Mouse (Mus musculus) ES-E14 (cell line): ENCODE measurements at regions not wholly inside any gene's neighbourhood (a gene's known extent, or its start where the extent isn't known, plus 50 kb on each side); places are given as distances from the start of the nearest gene placed in this dataset.

Source experiments
- DNase-seq: peaks from one replicate; pipeline ENCODE4 v3.0.0-alpha.2; 2013; ENCODE audit warnings: low read depth, low spot score
- H3K27ac ChIP-seq: 2 replicates; pipeline ENCODE4 v1.5.1; 2012; ENCODE audit warnings: low read depth, mild to moderate bottlenecking, low read length, moderate library complexity, mixed read lengths; ENCODE audit not compliant: poor library complexity, insufficient read depth, severe bottlenecking
- H3K36me3 ChIP-seq: 2 replicates; pipeline ENCODE4 v1.6.1; 2012; ENCODE audit warnings: mild to moderate bottlenecking, low read length, moderate library complexity, mixed read lengths; ENCODE audit not compliant: control insufficient read depth, poor library complexity, insufficient read depth, severe bottlenecking
- H3K4me1 ChIP-seq, 2 experiments: fragments of 150-350 bp in 1 of 2; sonication (generic) in 1 of 2; 2 replicates each; pipeline ENCODE4 v1.6.1; 2012; ENCODE audit warnings: low read length in 2 of 2, mild to moderate bottlenecking in 1 of 2, mixed read lengths in 1 of 2; ENCODE audit not compliant: control insufficient read depth in 2 of 2, insufficient read depth in 2 of 2, poor library complexity in 1 of 2
- H3K4me3 ChIP-seq, 2 experiments: fragments of 150-350 bp in 1 of 2; sonication (generic) in 1 of 2; 2 replicates each; pipeline ENCODE4 v1.5.1; 2012; ENCODE audit warnings: low read length in 2 of 2, low read depth in 1 of 2, mild to moderate bottlenecking in 1 of 2, mixed read lengths in 1 of 2; ENCODE audit not compliant: insufficient read depth in 1 of 2, poor library complexity in 1 of 2, severe bottlenecking in 1 of 2
- H3K9ac ChIP-seq: 2 replicates; pipeline ENCODE4 v1.6.1; 2012; ENCODE audit warnings: low read depth, mild to moderate bottlenecking, low read length, mixed read lengths; ENCODE audit not compliant: poor library complexity, insufficient read depth, severe bottlenecking
- H3K9me3 ChIP-seq: fragments of 150-350 bp; sonication (generic); 2 replicates; pipeline ENCODE4 v1.6.1; 2012; ENCODE audit warnings: low read depth, mild to moderate bottlenecking, low read length; ENCODE audit not compliant: control insufficient read depth, insufficient read depth
- CHD2 ChIP-seq: IDR thresholded peaks from 2 replicates; pipeline ENCODE4 v1.6.1; 2014; ENCODE audit warnings: mild to moderate bottlenecking, low read depth, low read length, inconsistent platforms
- HCFC1 ChIP-seq: IDR thresholded peaks from 2 replicates; pipeline ENCODE4 v1.6.1; 2012; ENCODE audit warnings: low read length, inconsistent platforms, borderline replicate concordance; ENCODE audit not compliant: insufficient read depth
- MAFK ChIP-seq: IDR thresholded peaks from 2 replicates; pipeline ENCODE4 v1.6.1; 2014; ENCODE audit warnings: mild to moderate bottlenecking, low read depth, low read length, inconsistent platforms; ENCODE audit not compliant: insufficient read depth
- ZC3H11A ChIP-seq: IDR thresholded peaks from 2 replicates; pipeline ENCODE4 v1.6.1; 2012; ENCODE audit warnings: low read depth, mild to moderate bottlenecking, inconsistent platforms, low read length, borderline replicate concordance
- ZNF384 ChIP-seq: IDR thresholded peaks from 2 replicates; pipeline ENCODE4 v1.6.1; 2012; ENCODE audit warnings: low read depth, low read length, inconsistent platforms
- in situ Hi-C, 2 experiments: fragments of 600-800 bp; cut with MboI; formaldehyde crosslinking; loops; one replicate each; pipeline ENCODE4 v1.15.1; 2025; ENCODE audit warnings: low sequenced_read_pairs in 2 of 2, inconsistent platforms in 1 of 2; ENCODE audit not compliant: unreplicated experiment in 2 of 2

GRCm38 (mm10) chr13:44581947-44582766 is 147.1 kb upstream of the Jarid2 start:
- no peak overlapping the region for H3K4me3 ChIP-seq

GRCm38 (mm10) chr13:44582767-44583085 is 146.5 kb upstream of the Jarid2 start:
- Histone ChIP-seq H3K9ac (no peak overlapping the region), H3K9me3 (no peaks in the 10 kb centered on the region), H3K27ac (no peak overlapping the region), H3K36me3 (no peaks in the 10 kb centered on the region), H3K4me3 (no peak overlapping the region), H3K4me1 (peaks cover 11 to 26% of the 10 kb centered on the region in 2 experiments)
- in situ Hi-C loops, result no loop called here
- DNase-seq, result no peak
- TF ChIP-seq MAFK (no peak), CHD2 (no peak), ZNF384 (no peak), HCFC1 (no peak), ZC3H11A (no peak)

More at GRCm38 (mm10) chr13:44581947-44582766, 147.1 kb upstream of the Jarid2 start:
- no peak for TF ChIP-seq ZC3H11A
- Histone ChIP-seq H3K27ac (no peak overlapping the region), H3K36me3 (no peaks in the 10 kb centered on the region), H3K9ac (no peak overlapping the region), H3K9me3 (no peaks in the 10 kb centered on the region), H3K4me1 (peaks cover 11 to 26% of the 10 kb centered on the region in 2 experiments)
- no peak for DNase-seq
- in situ Hi-C loops, result no loop called here

GRCm38 (mm10) chr13:44583614-44584013 is 145.7 kb upstream of the Jarid2 start:
- Histone ChIP-seq H3K4me1 (peaks cover 11 to 26% of the 10 kb centered on the region in 2 experiments), H3K4me3 (no peak overlapping the region), H3K36me3 (no peaks in the 10 kb centered on the region), H3K9ac (no peak overlapping the region; the same call in 1 of the 2 replicates), H3K27ac (no peak overlapping the region), H3K9me3 (no peaks in the 10 kb centered on the region)
- DNase-seq, result no peak
- TF ChIP-seq ZNF384 (no peak), CHD2 (no peak), ZC3H11A (no peak), MAFK (no peak), HCFC1 (no peak)
- in situ Hi-C loops, result no loop called here

- Histone ChIP-seq H3K4me3 (no peak overlapping the region), H3K4me1 (peaks cover 11 to 26% of the 10 kb centered on the region in 2 experiments), H3K27ac (no peak overlapping the region; the same call in 1 of the 2 replicates), H3K9ac (no peak overlapping the region; the same call in 1 of the 2 replicates), H3K36me3 (no peaks in the 10 kb centered on the region), H3K9me3 (no peaks in the 10 kb centered on the region)
- TF ChIP-seq ZC3H11A (no peak), ZNF384 (no peak), MAFK (no peak), HCFC1 (no peak), CHD2 (no peak)
- in situ Hi-C loops, result no loop called here
- DNase-seq, result no peak
Observed at GRCm38 (mm10) chr13:44584151-44584550, 145.1 kb upstream of the Jarid2 start.

GRCm38 (mm10) chr13:44584551-44584950 is 144.7 kb upstream of the Jarid2 start:
- Histone ChIP-seq H3K9me3 (no peaks in the 10 kb centered on the region), H3K27ac (no peak overlapping the region; the same call in 1 of the 2 replicates), H3K4me3 (no peak overlapping the region), H3K9ac (no peak overlapping the region; the same call in 1 of the 2 replicates), H3K4me1 (peaks cover 11 to 26% of the 10 kb centered on the region in 2 experiments), H3K36me3 (no peaks in the 10 kb centered on the region)
- in situ Hi-C loops, result no loop called here
- TF ChIP-seq ZC3H11A (no peak), ZNF384 (no peak), MAFK (no peak), HCFC1 (no peak), CHD2 (no peak)
- no peak for DNase-seq
